Comparison of ENCODE assay signal across 8 mouse cellular contexts in the genomic region with DNA sequence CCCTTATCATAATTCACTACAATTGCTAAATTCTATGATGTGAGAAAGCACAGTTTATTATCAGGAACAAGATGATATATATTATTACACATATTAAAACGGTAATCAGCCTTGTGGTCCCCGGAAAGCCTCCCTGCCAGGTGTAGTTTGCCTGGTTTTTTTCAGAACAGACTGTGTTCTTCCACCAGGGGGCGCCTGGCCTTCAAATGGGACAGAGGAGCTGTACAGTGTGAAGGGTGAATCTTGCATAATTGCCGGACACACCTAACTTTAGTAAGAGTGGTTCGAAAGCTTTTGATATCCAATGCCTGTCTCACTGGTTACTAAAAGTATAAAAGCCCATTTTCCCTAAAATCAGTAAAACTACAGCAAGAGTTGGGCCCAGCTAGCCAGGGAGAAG. TPM values are rescaled to one million over a fixed set of nuclear protein-coding genes. Genes with fewer than 3 reads are reported as not detected.
DNase-seq lines count a peak whose midpoint lies in the region; ATAC-seq and TF ChIP-seq lines count a peak whose summit lies in the region.

No protein-coding gene starts in this region.

- 17% methylated on average over 5 of the region's 5 CpGs for WGBS in liver, postnatal 0 days (ENCODE audit: insufficient replicate concordance)

- no peak overlapping the region for H3K9ac ChIP-seq in MEL (ENCODE audit: control insufficient read depth, low read depth, low read length, poor library complexity, severe bottlenecking)
- no peak overlapping the region for H3K9ac ChIP-seq in liver, postnatal 0 days (replicated peaks)

- H3K4me1 ChIP-seq in MEL (ENCODE audit: control insufficient read depth in 1 of 2, insufficient read depth in 2 of 2, low read length in 2 of 2) = 0 out of 4 replicates have a peak, but pooled peaks cover 0 to 3% of the 10 kb centered on the region in 2 experiments
- H3K4me1 ChIP-seq in liver, postnatal 0 days (ENCODE audit: insufficient read depth) = no peaks in the 10 kb centered on the region; the same call in 1 of the 2 replicates

- TF ChIP-seq CTCF in MEL (IDR thresholded peaks at IDR 0.05 in 2 of 3, conservative IDR thresholded peaks at IDR 0.05 in 1 of 3; ENCODE audit: control insufficient read depth in 1 of 3, insufficient read depth in 1 of 3, low read depth in 2 of 3, low read length in 3 of 3, poor library complexity in 1 of 3, severe bottlenecking in 1 of 3) = peak; percentile 71 to 97 (median 88)
- TF ChIP-seq CTCF in liver, postnatal 0 days (IDR thresholded peaks at IDR 0.05; ENCODE audit: low read depth) = peak; percentile 92

- H3K27me3 ChIP-seq in MEL (ENCODE audit: control insufficient read depth in 1 of 2, insufficient read depth in 2 of 2, low read length in 2 of 2) = no peaks in the 10 kb centered on the region
- H3K27me3 ChIP-seq in liver, postnatal 0 days (ENCODE audit: insufficient read depth, low read length) = no peaks in the 10 kb centered on the region

- H3K27ac ChIP-seq in MEL (ENCODE audit: control insufficient read depth, low read depth, low read length) = no peak overlapping the region
- H3K27ac ChIP-seq in liver, postnatal 0 days (ENCODE audit: low read depth) = no peak overlapping the region

- H3K79me2 ChIP-seq in MEL (ENCODE audit: control insufficient read depth, insufficient read depth, low read length, poor library complexity) = no peaks in the 10 kb centered on the region

- H3K4me2 ChIP-seq in liver, postnatal 0 days (ENCODE audit: low read depth, low read length) = no peak overlapping the region

- TF ChIP-seq POLR2A in MEL (IDR thresholded peaks at IDR 0.05; ENCODE audit: control insufficient read depth in 1 of 2, insufficient read depth in 1 of 2, low read depth in 1 of 2, low read length in 2 of 2, poor library complexity in 1 of 2) = no peak

- no peak for TF ChIP-seq EP300 in MEL (IDR thresholded peaks at IDR 0.05; ENCODE audit: low read depth in 1 of 2, low read length in 2 of 2)
- TF ChIP-seq EP300 in liver, postnatal 0 days (IDR thresholded peaks at IDR 0.05; ENCODE audit: low read depth) = no peak

- H3K36me3 ChIP-seq in MEL (ENCODE audit: control insufficient read depth in 1 of 2, insufficient read depth in 2 of 2, low read length in 2 of 2) = 0 out of 4 replicates have a peak, but pooled peaks cover 0 to 3% of the 10 kb centered on the region in 2 experiments
- H3K36me3 ChIP-seq in liver, postnatal 0 days (replicated peaks; ENCODE audit: insufficient read depth, low read length) = no peaks in the 10 kb centered on the region

- ATAC-seq in liver, postnatal 0 days = peak; percentile 80

- H3K9me3 ChIP-seq in MEL (replicated peaks; ENCODE audit: insufficient read depth, low read length) = no peaks in the 10 kb centered on the region
- H3K9me3 ChIP-seq in liver, postnatal 0 days (ENCODE audit: low read length) = no peaks in the 10 kb centered on the region

- H3K4me3 ChIP-seq in MEL (ENCODE audit: control insufficient read depth in 1 of 2, insufficient read depth in 1 of 2, low read depth in 2 of 2, low read length in 2 of 2) = no peak overlapping the region
- no peak overlapping the region for H3K4me3 ChIP-seq in liver, postnatal 0 days (ENCODE audit: low read depth, low read length)

- DNase-seq in 3T3-L1 (ENCODE audit: low read depth, low spot score) (peak; percentile 78), MEL (ENCODE audit: low read depth, low spot score) (peak; percentile 74)
- DNase-seq in cerebellum, adult 11-12 months = peak; percentile 58
- DNase-seq in gastrocnemius, adult 18-20 months (ENCODE audit: low spot score) = peak; percentile 79
- DNase-seq in kidney, adult 18-20 months = peak; percentile 70
- DNase-seq in liver, postnatal 0 days = peak; percentile 87
- DNase-seq in ovary, postnatal 14 days (ENCODE audit: low spot score) = peak; percentile 66
- DNase-seq in thymus, postnatal 36 days = peak; percentile 68 to 76

- TF ChIP-seq RAD21 in MEL (IDR thresholded peaks at IDR 0.05; ENCODE audit: low read depth, low read length) = peak; percentile 79

TF ChIP-seq in MEL, 35 proteins besides CTCF, POLR2A, EP300 and RAD21:
- TF ChIP-seq JUND (IDR thresholded peaks at IDR 0.05; ENCODE audit: low read depth, low read length) (no peak), SIN3A (IDR thresholded peaks at IDR 0.05; ENCODE audit: low read length) (no peak), POLR2AphosphoS2 (IDR thresholded peaks at IDR 0.05; ENCODE audit: low read length) (no peak), SMC3 (IDR thresholded peaks at IDR 0.05; ENCODE audit: low read depth, low read length) (peak; percentile 99), MAX (IDR thresholded peaks at IDR 0.05; ENCODE audit: low read length) (no peak), POLR2AphosphoS5 (IDR thresholded peaks at IDR 0.05; ENCODE audit: borderline replicate concordance, low read depth, low read length) (no peak), ZMIZ1 (IDR thresholded peaks at IDR 0.05; ENCODE audit: low read depth, low read length) (no peak), ETS1 (IDR thresholded peaks at IDR 0.05; ENCODE audit: low read depth, low read length) (no peak), KAT2A (conservative IDR thresholded peaks at IDR 0.05; ENCODE audit: low read depth, low read length) (no peak), RCOR1 (IDR thresholded peaks at IDR 0.05; ENCODE audit: low read depth, low read length) (no peak), UBTF (IDR thresholded peaks at IDR 0.05; ENCODE audit: borderline replicate concordance, insufficient read depth, low read depth, low read length) (no peak), MYC (IDR thresholded peaks at IDR 0.05; ENCODE audit: low read depth, low read length) (no peak), ZC3H11A (IDR thresholded peaks at IDR 0.05; ENCODE audit: low read depth, low read length) (peak; percentile 80), GABPA (IDR thresholded peaks at IDR 0.05; ENCODE audit: low read depth, low read length) (no peak), TAL1 (IDR thresholded peaks at IDR 0.05; ENCODE audit: low read length) (no peak), MAFK (IDR thresholded peaks at IDR 0.05; ENCODE audit: borderline replicate concordance, low read depth, low read length) (no peak), NRF1 (IDR thresholded peaks at IDR 0.05; ENCODE audit: insufficient read depth, low read depth, low read length, poor library complexity, severe bottlenecking) (no peak), BHLHE40 (IDR thresholded peaks at IDR 0.05; ENCODE audit: borderline replicate concordance, low read depth, low read length) (no peak), ELF1 (IDR thresholded peaks at IDR 0.05; ENCODE audit: low read depth, low read length) (no peak), MXI1 (IDR thresholded peaks at IDR 0.05; ENCODE audit: low read depth, low read length) (no peak), ZNF384 (IDR thresholded peaks at IDR 0.05; ENCODE audit: low read depth, low read length) (peak; percentile 73), MAZ (IDR thresholded peaks at IDR 0.05; ENCODE audit: low read depth, low read length) (no peak), GATA1 (IDR thresholded peaks at IDR 0.05; ENCODE audit: low read depth, low read length) (no peak)
TF ChIP-seq in MEL: peak in this region for 3.

RNA-seq across cellular contexts. Expression of gene Bcl2l10, which starts 14.1 kb away (rescaled TPM):
- total RNA-seq in MEL (2012; rRNA removed) = not detected in 2 replicates
- polyA plus RNA-seq in MEL (2012; ENCODE audit: insufficient read depth in 1 of 2, insufficient read length in 2 of 2, low read depth in 1 of 2, low replicate concordance in 2 of 2, missing spikeins in 1 of 2) = not detected
- total RNA-seq in gastrocnemius, adult 18-20 months (2021) = not detected
- not detected in 2 replicates for polyA plus RNA-seq in liver, postnatal 0 days (2015; fragmentation: Nextera tagmentation; extraction: Ambion mirVana)

RNA-seq across cellular contexts. Expression of gene Mapk6, which starts 48.1 kb away (rescaled TPM):
- total RNA-seq in MEL (2012; rRNA removed) = 19.6 and 26.6 TPM in 2 replicates
- polyA plus RNA-seq in MEL (2012; ENCODE audit: insufficient read depth in 1 of 2, insufficient read length in 2 of 2, low read depth in 1 of 2, low replicate concordance in 2 of 2, missing spikeins in 1 of 2) = 10 to 100 TPM; 44.1 to 91.0 TPM
- 10 to 100 TPM; 26.1 to 26.7 TPM for total RNA-seq in gastrocnemius, adult 18-20 months (2021)
- polyA plus RNA-seq in liver, postnatal 0 days (2015; fragmentation: Nextera tagmentation; extraction: Ambion mirVana) = 17.2 and 18.4 TPM in 2 replicates

RNA-seq across cellular contexts. Expression of gene Gnb5, which starts 55.6 kb away (rescaled TPM):
- total RNA-seq in MEL (2012; rRNA removed) = 4.0 and 4.2 TPM in 2 replicates
- polyA plus RNA-seq in MEL (2012; ENCODE audit: insufficient read depth in 1 of 2, insufficient read length in 2 of 2, low read depth in 1 of 2, low replicate concordance in 2 of 2, missing spikeins in 1 of 2) = 1 to 10 TPM in 1 of 2 experiments, not detected in 1; 6.5 TPM
- 10 to 100 TPM; 12.1 to 12.6 TPM for total RNA-seq in gastrocnemius, adult 18-20 months (2021)
- 1.8 and 2.4 TPM in 2 replicates for polyA plus RNA-seq in liver, postnatal 0 days (2015; fragmentation: Nextera tagmentation; extraction: Ambion mirVana)
